Mouse (Mus musculus) hindbrain, embryonic 13.5 days (tissue): ENCODE measurements around the gene Dennd4c. TPM values are rescaled to one million over a fixed set of nuclear protein-coding genes. Genes with fewer than 3 reads are reported as not detected.

Experiments used
- polyA plus RNA-seq: library from polyadenylated mRNA; unstranded; fragments of >200 nt; fragmentation: Nextera tagmentation; extraction: Ambion mirVana; gene quantifications from 2 replicates; pipeline ENCODE4 v1.2.1, GENCODE M21; 2015

The Dennd4c gene
- polyA plus RNA-seq, 1 experiment from 2014 or later: 5.4 TPM

Other genes starting within 250 kb of the Dennd4c start
- gene Saxo1, start 190.2 kb upstream of the Dennd4c start, polyA plus RNA-seq: not detected in 2 replicates
- gene Rraga, start 172.9 kb upstream of the Dennd4c start, polyA plus RNA-seq: 105 and 106 TPM in 2 replicates
- 7.4 and 9.9 TPM in 2 replicates for gene Haus6, start 136.5 kb upstream of the Dennd4c start, polyA plus RNA-seq
- 53.4 and 55.0 TPM in 2 replicates for gene Plin2, start 78.5 kb upstream of the Dennd4c start, polyA plus RNA-seq
- gene Rps6, start 108.9 kb downstream of the Dennd4c start, polyA plus RNA-seq: 441 and 451 TPM in 2 replicates
- 21.6 and 23.6 TPM in 2 replicates for gene Acer2, start 125.8 kb downstream of the Dennd4c start, polyA plus RNA-seq